Mouse (Mus musculus) heart, adult 2 months (tissue): Measurements from ENCODE around the gene Stk32c. TPM values are rescaled to one million over a fixed set of nuclear protein-coding genes. Genes with fewer than 3 reads are reported as not detected.
A peak's percentile ranks its signal among the peaks of the same experiment; 100 is the strongest.

Source experiments
- DNase-seq, 2 experiments: peaks; one replicate each; pipeline ENCODE4 v3.0.0; 2021
- H3K27ac ChIP-seq: fragments of 200-600 bp; 2 replicates; pipeline ENCODE4 v1.8.1; 2022
- H3K27me3 ChIP-seq: fragments of 200-500 bp; 2 replicates; pipeline ENCODE4 v1.6.1; 2012; ENCODE audit warnings: mild to moderate bottlenecking, low read length, inconsistent platforms, mixed read lengths; ENCODE audit not compliant: control insufficient read depth, insufficient read depth
- H3K36me3 ChIP-seq: fragments of 200-500 bp; 2 replicates; pipeline ENCODE4 v1.6.1; 2012; ENCODE audit warnings: low read length, inconsistent platforms; ENCODE audit not compliant: control insufficient read depth, insufficient read depth
- H3K4me1 ChIP-seq: fragments of 200-500 bp; 2 replicates; pipeline ENCODE4 v1.6.1; 2011; ENCODE audit warnings: low read length; ENCODE audit not compliant: control insufficient read depth, insufficient read depth
- H3K4me3 ChIP-seq: fragments of 200-600 bp; 2 replicates; pipeline ENCODE4 v1.8.1; 2022
- H3K79me2 ChIP-seq: fragments of 200-500 bp; replicated peaks from 2 replicates; pipeline ENCODE4 v1.6.1; 2012; ENCODE audit warnings: mild to moderate bottlenecking, inconsistent platforms, low read length, moderate library complexity, mixed read lengths; ENCODE audit not compliant: control insufficient read depth, insufficient read depth
- H3K9ac ChIP-seq: fragments of 200-500 bp; 2 replicates; pipeline ENCODE4 v1.6.1; 2012; ENCODE audit warnings: low read depth, mild to moderate bottlenecking, control low read depth, inconsistent platforms, low read length, mixed read lengths
- CTCF ChIP-seq: fragments of 200-600 bp; IDR thresholded peaks from 2 replicates; pipeline ENCODE4 v1.8.1; 2022; ENCODE audit warnings: antibody characterized with exemption, mild to moderate bottlenecking, moderate library complexity
- EP300 ChIP-seq: fragments of 200-500 bp; IDR thresholded peaks from 2 replicates; pipeline ENCODE4 v1.6.1; 2011; ENCODE audit warnings: low read depth, low read length, control low read depth; ENCODE audit not compliant: insufficient read depth
- POLR2A ChIP-seq: fragments of 200-500 bp; IDR thresholded peaks from 2 replicates; pipeline ENCODE4 v1.6.1; 2011; ENCODE audit warnings: mild to moderate bottlenecking, low read depth, low read length, control low read depth; ENCODE audit not compliant: insufficient read depth
- WGBS: fragments of 180-500 bp; shearing (Covaris S2); methylation state at CpG from one replicate; pipeline ENCODE4 v1.1.7; 2018; 5-methylcytosine and 5-hydroxymethylcytosine counted together
- intact Hi-C: fragments of 180-260 bp; cut with DNase I; formaldehyde crosslinking; loops from one replicate; pipeline ENCODE4 v1.15.1; 2025
- polyA plus RNA-seq: library from polyadenylated mRNA; depleted of rRNA; stranded (reverse); fragments of >200 nt; gene quantifications from 2 replicates; pipeline ENCODE4 v1.2.3, GENCODE M21; 2012
- total RNA-seq, 2 experiments: library from RNA; stranded (reverse); gene quantifications; 2 replicates each; pipeline ENCODE4 v1.2.3; 2021

Gene Stk32c
- total and polyA plus RNA-seq, 3 experiments, result 0.68 to 1.1 (median 0.94) TPM

GRCm38 (mm10) chr7:139085629-139086194 is 127.4 kb downstream of the Stk32c start, which contains the start of gene Dpysl4:
Gene Dpysl4, plus strand, starts transcription at chr7:139086001.
- Histone ChIP-seq H3K36me3 (no peaks in the 10 kb centered on the region), H3K27me3 (no peaks in the 10 kb centered on the region), H3K4me3 (peak within 1 kb of the TSS; percentile 50), H3K4me1 (peaks cover 3% of the 10 kb centered on the region; the same call in 1 of the 2 replicates), H3K27ac (peak within 1 kb of the TSS; percentile 49; the same call in 1 of the 2 replicates), H3K79me2 (no peaks in the 10 kb centered on the region), H3K9ac (peak within 1 kb of the TSS; percentile 76)
- 7% methylated on average over 32 of the region's 32 CpGs for whole genome bisulfite sequencing
- peak in 1 of 2 experiments; percentile 48 for DNase-seq
- no peak for TF ChIP-seq CTCF
- peak; percentile 57; the same call in 1 of the 2 replicates for TF ChIP-seq POLR2A
- TF ChIP-seq EP300, result no peak
- intact Hi-C loops, result no loop called here

GRCm38 (mm10) chr7:139084316-139084715 is 128.8 kb downstream of the Stk32c start:
- H3K27ac ChIP-seq, result no peak overlapping the region
- H3K4me3 ChIP-seq, result no peak overlapping the region
- H3K27me3 ChIP-seq, result peaks cover 2% of the 10 kb centered on the region
- TF ChIP-seq CTCF (no peak), EP300 (no peak), POLR2A (no peak)
- no peaks in the 10 kb centered on the region for H3K36me3 ChIP-seq
- intact Hi-C loops, result no loop called here
- H3K4me1 ChIP-seq, result peaks cover 3% of the 10 kb centered on the region; the same call in 1 of the 2 replicates
- WGBS, result 71% methylated on average over 1 of the region's 1 CpGs
- no peak for DNase-seq
- no peak overlapping the region for H3K9ac ChIP-seq
- H3K79me2 ChIP-seq, result no peaks in the 10 kb centered on the region

GRCm38 (mm10) chr7:139082281-139082680 is 130.8 kb downstream of the Stk32c start:
- H3K79me2 ChIP-seq, result no peaks in the 10 kb centered on the region
- no peaks in the 10 kb centered on the region for H3K36me3 ChIP-seq
- no peak for TF ChIP-seq CTCF
- no peak for TF ChIP-seq POLR2A
- no peaks in the 10 kb centered on the region for H3K4me1 ChIP-seq
- H3K27me3 ChIP-seq, result peaks cover 2% of the 10 kb centered on the region
- DNase-seq, result no peak
- WGBS, result 81% methylated on average over 8 of the region's 8 CpGs
- H3K27ac ChIP-seq, result no peak overlapping the region
- no peak overlapping the region for H3K4me3 ChIP-seq
- intact Hi-C loops, result no loop called here
- no peak overlapping the region for H3K9ac ChIP-seq

GRCm38 (mm10) chr7:139081158-139081557 is 131.9 kb downstream of the Stk32c start:
- no peak overlapping the region for H3K4me3 ChIP-seq
- H3K27me3 ChIP-seq, result peaks cover 2% of the 10 kb centered on the region
- no peaks in the 10 kb centered on the region for H3K79me2 ChIP-seq
- no peak for DNase-seq
- no peak overlapping the region for H3K9ac ChIP-seq
- H3K4me1 ChIP-seq, result no peaks in the 10 kb centered on the region
- no peak for TF ChIP-seq CTCF
- TF ChIP-seq EP300, result no peak
- TF ChIP-seq POLR2A, result no peak
- no peaks in the 10 kb centered on the region for H3K36me3 ChIP-seq
- WGBS, result 56% methylated on average over 5 of the region's 5 CpGs
- H3K27ac ChIP-seq, result no peak overlapping the region
- intact Hi-C loops, result no loop called here

- Histone ChIP-seq H3K4me3 (no peak overlapping the region), H3K9ac (no peak overlapping the region), H3K36me3 (no peaks in the 10 kb centered on the region), H3K79me2 (no peaks in the 10 kb centered on the region), H3K4me1 (no peaks in the 10 kb centered on the region), H3K27ac (no peak overlapping the region), H3K27me3 (peaks cover 2% of the 10 kb centered on the region)
- DNase-seq, result no peak
- TF ChIP-seq CTCF, result peak; percentile 55
- no peak for TF ChIP-seq EP300
- intact Hi-C loops, result no loop called here
- WGBS, result 68% methylated on average over 4 of the region's 4 CpGs
These were observed 132.4 kb downstream of the Stk32c start for GRCm38 (mm10) chr7:139080714-139081113.

GRCm38 (mm10) chr7:139079141-139079540 is 134.0 kb downstream of the Stk32c start:
- H3K27ac ChIP-seq, result no peak overlapping the region
- H3K36me3 ChIP-seq, result no peaks in the 10 kb centered on the region
- TF ChIP-seq CTCF (no peak), EP300 (no peak), POLR2A (no peak)
- DNase-seq, result no peak
- H3K4me3 ChIP-seq, result no peak overlapping the region
- intact Hi-C loops, result no loop called here
- 72% methylated on average over 7 of the region's 7 CpGs for WGBS
- peaks cover 2% of the 10 kb centered on the region for H3K27me3 ChIP-seq
- H3K4me1 ChIP-seq, result no peaks in the 10 kb centered on the region
- no peaks in the 10 kb centered on the region for H3K79me2 ChIP-seq
- H3K9ac ChIP-seq, result no peak overlapping the region
